Mouse (Mus musculus): ENCODE measurements around the gene C3ar1. TPM values are rescaled to one million over a fixed set of nuclear protein-coding genes. Genes with fewer than 3 reads are reported as not detected.
A peak's percentile ranks its signal among the peaks of the same experiment; 100 is the strongest.

The C3ar1 gene
- under 1 TPM; 0.87 TPM for total RNA-seq (2021)
- long read RNA-seq, full-length matches to known transcripts = 3 of 4 reads
- long read RNA-seq, partial matches to known transcripts = 0 of 4 reads
- long read RNA-seq, other reads (novel, unspliced or antisense) = 1 of 4 reads

GRCm38 (mm10) chr6:122855955-122856354, at the start of gene C3ar1:
Gene C3ar1 (minus strand): TSS chr6:122856161.
- no peak for DNase-seq (ENCODE audit: low spot score in 2 of 2)

- peak; percentile 74 to 79 for DNase-seq (ENCODE audit: low spot score in 2 of 2)
These were observed 36.6 kb upstream of the C3ar1 start for GRCm38 (mm10) chr6:122892442-122893049.

DNA sequence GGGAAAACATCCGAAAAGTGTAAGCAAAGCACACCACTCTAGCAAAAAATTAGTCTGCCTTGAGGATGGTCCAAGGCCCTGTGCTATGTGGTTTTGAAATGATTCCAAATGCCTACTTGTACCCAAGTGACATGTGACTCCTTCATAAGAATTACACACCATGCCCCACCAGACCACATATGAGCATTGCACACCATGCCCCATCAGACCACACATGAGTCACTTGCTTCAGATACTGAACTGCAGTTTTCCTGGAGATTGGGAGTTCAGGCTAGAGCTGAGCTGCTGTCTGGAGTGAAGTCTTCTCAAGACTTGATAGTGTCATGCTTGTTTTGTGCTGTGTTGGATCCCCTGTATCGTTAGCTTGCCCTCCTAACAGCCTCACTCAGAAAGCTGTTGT, 33.6 kb upstream of the C3ar1 start:
- no peak for DNase-seq (ENCODE audit: low spot score in 2 of 2)

DNA sequence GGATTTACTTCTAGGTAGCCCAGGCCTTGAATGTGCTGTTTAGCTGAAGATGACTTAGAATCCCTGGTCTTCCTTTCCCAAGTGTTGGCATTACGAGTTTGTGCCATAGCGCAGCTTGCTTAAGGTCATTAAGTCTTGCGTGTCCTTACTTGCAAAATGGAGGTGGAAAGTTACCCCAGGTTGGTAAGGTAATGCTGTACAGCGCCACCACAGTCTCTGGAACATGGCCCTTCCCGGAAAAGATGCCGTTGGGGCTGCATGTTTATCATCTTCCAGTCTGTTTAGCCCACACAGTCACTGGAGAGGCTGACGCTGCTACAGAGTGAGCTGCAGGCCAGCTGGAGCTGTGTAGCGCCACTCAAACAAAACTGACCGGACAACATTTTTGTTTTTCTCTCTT, 27.6 kb upstream of the C3ar1 start:
- DNase-seq (ENCODE audit: low spot score in 2 of 2) = no peak

GRCm38 (mm10) chr6:122881287-122881686, 25.3 kb upstream of the C3ar1 start:
- no peak for DNase-seq (ENCODE audit: low spot score in 2 of 2)

GRCm38 (mm10) chr6:122879781-122880505, 24.0 kb upstream of the C3ar1 start:
- no peak for DNase-seq (ENCODE audit: low spot score in 2 of 2)

DNA sequence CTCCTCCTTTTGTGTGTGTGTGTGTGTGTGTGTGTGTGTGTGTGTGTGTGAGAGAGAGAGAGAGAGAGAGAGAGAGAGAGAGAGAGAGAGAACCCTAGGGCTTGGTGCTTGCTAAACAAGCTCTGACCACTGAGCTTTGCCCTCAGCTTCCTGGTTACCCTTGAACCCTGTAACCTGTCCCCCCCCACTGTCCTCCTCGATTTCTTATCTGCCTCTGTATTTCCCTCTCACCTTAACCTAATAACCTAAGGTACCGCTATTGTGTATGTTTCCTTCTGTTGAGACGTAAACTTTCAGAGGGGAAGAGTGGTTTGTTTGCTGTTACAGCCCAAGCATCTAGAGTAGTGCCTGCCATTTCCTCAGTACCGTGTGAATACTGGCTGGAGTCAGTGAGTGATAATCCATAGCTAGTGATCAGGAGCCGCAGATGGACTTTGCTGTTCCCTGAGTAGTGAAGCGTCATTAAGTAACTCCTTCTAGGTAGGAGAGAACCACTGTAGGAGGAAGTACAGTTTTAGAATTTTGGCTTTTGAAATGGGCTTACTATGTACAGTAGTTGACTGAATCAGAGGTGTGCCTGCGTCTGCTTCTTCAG, 23.3 kb upstream of the C3ar1 start:
- no peak for DNase-seq (ENCODE audit: low spot score in 2 of 2)

GRCm38 (mm10) chr6:122874720-122875389, 18.9 kb upstream of the C3ar1 start:
- no peak for DNase-seq (ENCODE audit: low spot score in 2 of 2)

- DNase-seq (ENCODE audit: low spot score in 2 of 2) = peak; percentile 99
These were observed 18.1 kb upstream of the C3ar1 start, which contains the start of gene Necap1 for GRCm38 (mm10) chr6:122873871-122874719. Gene Necap1 (plus strand): TSS chr6:122874474.

GRCm38 (mm10) chr6:122872800-122873199, 16.8 kb upstream of the C3ar1 start:
- DNase-seq (ENCODE audit: low spot score in 2 of 2) = no peak

DNA sequence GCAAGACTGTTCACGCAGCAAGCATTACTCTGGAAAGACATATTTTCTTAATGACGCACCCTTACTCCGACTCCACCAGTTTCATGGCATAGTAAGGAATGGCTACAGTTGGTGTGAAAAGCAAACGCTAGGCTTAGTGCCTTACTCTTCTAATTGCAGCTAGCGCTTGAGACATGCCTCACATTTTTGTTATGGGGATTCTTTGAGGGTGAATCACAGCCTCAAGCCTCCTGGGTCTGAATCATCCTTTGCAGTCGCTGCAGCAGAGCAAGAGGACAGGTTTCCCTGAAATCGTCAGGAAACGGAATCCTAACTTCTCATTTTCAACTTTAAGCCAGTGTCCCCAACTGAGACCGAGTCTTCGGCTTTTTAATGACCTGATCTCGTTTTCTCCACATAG, 13.9 kb upstream of the C3ar1 start:
- no peak for DNase-seq (ENCODE audit: low spot score in 2 of 2)

- DNase-seq (ENCODE audit: low spot score in 2 of 2) = no peak
These were observed 12.0 kb upstream of the C3ar1 start for GRCm38 (mm10) chr6:122867914-122868313.

DNA sequence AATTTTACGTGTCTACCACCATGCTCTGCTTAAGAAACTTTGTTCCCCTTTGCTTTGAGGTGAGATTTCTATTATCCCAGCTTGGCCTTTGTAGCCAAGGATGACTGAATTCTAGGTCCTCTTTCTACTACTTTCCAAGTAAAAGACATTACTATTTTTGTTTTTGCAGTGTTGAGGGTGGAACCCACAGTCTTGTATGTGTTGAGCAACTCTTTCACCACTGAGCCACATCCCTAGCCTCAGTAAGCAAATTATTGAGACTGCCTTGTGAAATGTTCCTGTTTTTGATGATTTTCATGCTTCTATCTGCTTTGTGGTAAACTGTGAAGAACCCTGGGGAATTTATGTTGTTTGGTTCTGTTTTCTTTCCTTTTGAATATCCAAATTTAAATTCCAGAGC, 6.9 kb upstream of the C3ar1 start:
- DNase-seq (ENCODE audit: low spot score in 2 of 2) = no peak

GRCm38 (mm10) chr6:122862434-122862833, 6.5 kb upstream of the C3ar1 start:
- no peak for DNase-seq (ENCODE audit: low spot score in 2 of 2)

DNA sequence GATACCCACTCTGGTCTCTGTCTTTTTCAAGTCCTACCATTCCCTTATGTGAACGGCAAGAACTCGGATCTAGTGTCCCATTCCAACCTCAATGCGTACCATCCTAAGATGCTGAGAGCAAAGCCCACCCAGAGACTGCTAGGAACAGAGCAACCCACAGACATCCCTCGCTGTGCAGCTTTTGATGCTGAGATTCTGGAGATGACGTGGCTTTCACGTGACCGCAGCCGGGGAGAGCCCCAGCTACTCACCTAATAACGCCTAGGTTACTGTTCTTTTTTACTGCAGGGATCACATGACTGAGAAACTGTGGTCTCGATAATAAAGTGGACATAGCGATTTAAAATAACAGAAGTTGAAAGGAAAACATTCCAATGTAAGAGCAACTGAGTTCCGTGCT, 1.4 kb downstream of the C3ar1 start:
- no peak for DNase-seq (ENCODE audit: low spot score in 2 of 2)

DNA sequence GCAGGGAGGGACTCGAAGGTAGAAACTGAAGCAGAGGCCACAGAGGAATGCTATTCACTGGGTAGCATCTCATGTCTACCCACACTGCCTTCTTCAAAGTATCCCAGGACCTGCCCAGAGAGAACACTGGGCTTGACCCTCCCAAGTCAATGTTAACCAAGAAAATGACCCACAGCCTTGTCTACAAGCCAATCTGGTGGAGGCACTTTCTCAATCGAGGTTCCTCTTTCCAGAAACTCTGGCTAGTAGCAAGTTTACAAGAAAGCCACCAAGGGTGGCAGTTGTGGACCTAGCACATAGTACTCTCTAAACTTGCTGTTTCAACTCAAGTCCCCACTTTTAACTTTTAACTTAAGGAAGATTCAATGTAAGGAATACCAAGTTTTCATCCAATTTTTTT, 3.3 kb downstream of the C3ar1 start:
- DNase-seq (ENCODE audit: low spot score in 2 of 2) = no peak

DNA sequence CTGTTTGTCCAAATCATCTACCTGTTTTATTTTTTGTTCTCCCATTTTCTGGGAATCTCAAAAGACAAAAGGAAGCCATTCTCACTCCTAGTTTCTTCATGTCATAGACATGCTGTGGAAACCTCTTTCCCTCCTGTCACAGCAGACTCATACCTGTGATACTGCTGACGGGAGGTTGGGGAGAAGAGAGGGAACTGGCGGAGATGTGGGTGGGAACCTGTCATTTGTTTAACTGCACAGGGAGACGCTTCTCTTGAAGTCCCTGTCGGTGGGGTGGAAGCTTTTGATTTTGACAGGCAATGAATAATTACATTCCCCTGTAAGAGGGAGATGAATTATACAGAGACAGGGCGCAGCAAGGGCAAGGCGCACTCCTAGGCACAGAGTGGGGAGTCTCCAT, 12.2 kb downstream of the C3ar1 start:
- no peak for DNase-seq (ENCODE audit: low spot score in 2 of 2)

GRCm38 (mm10) chr6:122837539-122837938, 18.4 kb downstream of the C3ar1 start:
- no peak for DNase-seq (ENCODE audit: low spot score in 2 of 2)

- no peak for DNase-seq (ENCODE audit: low spot score in 2 of 2)
These were observed 19.0 kb downstream of the C3ar1 start for GRCm38 (mm10) chr6:122836974-122837373.

DNA sequence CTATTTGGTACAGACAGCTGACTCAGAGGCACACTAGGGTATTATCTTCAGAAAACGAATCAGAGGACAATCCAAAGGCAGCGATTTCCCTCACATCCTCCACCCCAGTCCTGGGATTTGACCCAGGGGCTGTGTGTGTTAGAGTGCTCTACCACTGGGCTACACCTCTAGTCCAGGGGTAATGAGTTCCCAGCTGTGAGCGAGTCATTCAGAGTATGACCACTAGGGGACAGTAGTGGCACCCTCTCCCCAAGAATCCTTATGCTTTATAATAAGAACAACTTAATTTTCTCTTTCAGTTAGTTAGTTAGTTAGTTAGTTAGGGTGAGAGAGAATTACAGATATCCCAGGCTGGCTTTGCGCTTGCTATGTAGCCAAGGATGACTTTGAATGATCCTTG, 21.6 kb downstream of the C3ar1 start:
- peak in 1 of 2 experiments; percentile 43 for DNase-seq (ENCODE audit: low spot score in 2 of 2)

- DNase-seq (ENCODE audit: low spot score in 2 of 2) = no peak
These were observed 23.1 kb downstream of the C3ar1 start for GRCm38 (mm10) chr6:122832880-122833279.
